Mouse (Mus musculus) left cerebral cortex, adult 18-20 months (tissue): ENCODE measurements around the gene Mknk2. TPM values are rescaled to one million over a fixed set of nuclear protein-coding genes. Genes with fewer than 3 reads are reported as not detected.

Experiments used
- DNase-seq, 2 experiments: peaks; one replicate each; pipeline ENCODE4 v3.0.0; 2021 to 2022; ENCODE audit warnings: low spot score in 2 of 2, mixed read lengths in 1 of 2
- total RNA-seq, 2 experiments: library from RNA; stranded (reverse); gene quantifications; 2 replicates each; pipeline ENCODE4 v1.2.3; 2021

Gene Mknk2
- total RNA-seq, 2 experiments from 2014 or later, result 43.3 to 47.7 TPM

- no peak for DNase-seq
Observed at GRCm38 (mm10) chr10:80693401-80694045, 15.6 kb upstream of the Mknk2 start.

- DNase-seq, result no peak
Observed at GRCm38 (mm10) chr10:80692249-80693165, 14.6 kb upstream of the Mknk2 start.

- DNase-seq, result peak; percentile 58 to 59
Observed at GRCm38 (mm10) chr10:80687850-80688249, 9.9 kb upstream of the Mknk2 start.

- no peak for DNase-seq
Observed at GRCm38 (mm10) chr10:80686617-80687016, 8.7 kb upstream of the Mknk2 start.

- DNase-seq, result no peak
Observed at GRCm38 (mm10) chr10:80684984-80685383, 7.1 kb upstream of the Mknk2 start.

GRCm38 (mm10) chr10:80684214-80684613, 6.3 kb upstream of the Mknk2 start:
- peak in 1 of 2 experiments; percentile 37 for DNase-seq

- no peak for DNase-seq
Observed at GRCm38 (mm10) chr10:80683647-80684046, 5.7 kb upstream of the Mknk2 start.

- DNase-seq, result no peak
Observed at GRCm38 (mm10) chr10:80682003-80682402, 4.1 kb upstream of the Mknk2 start.

- no peak for DNase-seq
Observed at GRCm38 (mm10) chr10:80680260-80680696, 2.4 kb upstream of the Mknk2 start.

GRCm38 (mm10) chr10:80679556-80680259, 1.8 kb upstream of the Mknk2 start:
- no peak for DNase-seq

GRCm38 (mm10) chr10:80678601-80679377, 877 bp upstream of the Mknk2 start:
- no peak for DNase-seq

GRCm38 (mm10) chr10:80677128-80677875, 610 bp downstream of the Mknk2 start:
- no peak for DNase-seq

GRCm38 (mm10) chr10:80676198-80676928, 1.5 kb downstream of the Mknk2 start:
- peak; percentile 99 for DNase-seq

- DNase-seq, result no peak
Observed at GRCm38 (mm10) chr10:80675405-80676197, 2.3 kb downstream of the Mknk2 start.

- DNase-seq, result no peak
Observed at GRCm38 (mm10) chr10:80674851-80675404, 3.0 kb downstream of the Mknk2 start.

GRCm38 (mm10) chr10:80674161-80674711, 3.7 kb downstream of the Mknk2 start:
- no peak for DNase-seq

GRCm38 (mm10) chr10:80673690-80674089, 4.2 kb downstream of the Mknk2 start:
- no peak for DNase-seq
